Mouse (Mus musculus) spleen, adult 2 months (tissue): ENCODE results near the gene Slco2a1. TPM values are rescaled to one million over a fixed set of nuclear protein-coding genes. Genes with fewer than 3 reads are reported as not detected.
A peak's percentile ranks its signal among the peaks of the same experiment; 100 is the strongest.

Experiments
- DNase-seq, 2 experiments: peaks; one replicate each; pipeline versions ENCODE4 v3.0.0 to v3.0.0-alpha.2; 2012 to 2021; ENCODE audit warnings: low spot score in 2 of 2, low read depth in 1 of 2
- H3K27ac ChIP-seq: fragments of 200-500 bp; 2 replicates; pipeline ENCODE4 v1.5.1; 2012; ENCODE audit warnings: low read length, inconsistent platforms; ENCODE audit not compliant: insufficient read depth
- H3K27me3 ChIP-seq: fragments of 200-500 bp; 2 replicates; pipeline ENCODE4 v1.6.1; 2012; ENCODE audit warnings: mild to moderate bottlenecking, moderate library complexity, low read length, inconsistent platforms; ENCODE audit not compliant: control insufficient read depth, insufficient read depth
- H3K36me3 ChIP-seq: fragments of 200-500 bp; 2 replicates; pipeline ENCODE4 v1.6.1; 2012; ENCODE audit warnings: mild to moderate bottlenecking, low read length, inconsistent platforms; ENCODE audit not compliant: control insufficient read depth, insufficient read depth
- H3K4me1 ChIP-seq: fragments of 200-500 bp; 2 replicates; pipeline ENCODE4 v1.6.1; 2011; ENCODE audit warnings: inconsistent platforms; ENCODE audit not compliant: control insufficient read depth, insufficient read depth, insufficient read length
- H3K4me3 ChIP-seq: fragments of 200-500 bp; 2 replicates; pipeline ENCODE4 v1.5.1; 2011; ENCODE audit warnings: mild to moderate bottlenecking, inconsistent platforms; ENCODE audit not compliant: insufficient read depth, insufficient read length; ENCODE audit errors: extremely low read depth
- CTCF ChIP-seq: fragments of 200-500 bp; IDR thresholded peaks from 2 replicates; pipeline ENCODE4 v1.5.1; 2011; ENCODE audit warnings: mild to moderate bottlenecking, inconsistent platforms; ENCODE audit not compliant: insufficient read depth, insufficient read length, insufficient replicate concordance; ENCODE audit errors: extremely low read depth
- POLR2A ChIP-seq: fragments of 200-500 bp; IDR thresholded peaks from 2 replicates; pipeline ENCODE4 v1.6.1; 2011; ENCODE audit warnings: low read depth, low read length, inconsistent platforms
- WGBS: fragments of 180-500 bp; shearing (Covaris S2); methylation state at CpG from one replicate; pipeline ENCODE4 v1.1.7; 2018; 5-methylcytosine and 5-hydroxymethylcytosine counted together
- polyA plus RNA-seq: library from polyadenylated mRNA; depleted of rRNA; stranded (reverse); fragments of >200 nt; gene quantifications from 2 replicates; pipeline ENCODE4 v1.2.3, GENCODE M21; 2012

The Slco2a1 gene
- polyA plus RNA-seq, 1 experiment: 57.0 TPM

- H3K36me3 ChIP-seq: no peaks in the 10 kb centered on the region
- H3K4me1 ChIP-seq: no peaks in the 10 kb centered on the region
- H3K4me3 ChIP-seq: no peak overlapping the region
- no peak for DNase-seq
- no peak overlapping the region for H3K27ac ChIP-seq
- no peak for TF ChIP-seq CTCF
- no peak for TF ChIP-seq POLR2A
- no peaks in the 10 kb centered on the region for H3K27me3 ChIP-seq
- WGBS: 87% methylated on average over 12 of the region's 12 CpGs
These were observed 7.5 kb downstream of the Slco2a1 start for GRCm38 (mm10) chr9:102995800-102996635.

DNA sequence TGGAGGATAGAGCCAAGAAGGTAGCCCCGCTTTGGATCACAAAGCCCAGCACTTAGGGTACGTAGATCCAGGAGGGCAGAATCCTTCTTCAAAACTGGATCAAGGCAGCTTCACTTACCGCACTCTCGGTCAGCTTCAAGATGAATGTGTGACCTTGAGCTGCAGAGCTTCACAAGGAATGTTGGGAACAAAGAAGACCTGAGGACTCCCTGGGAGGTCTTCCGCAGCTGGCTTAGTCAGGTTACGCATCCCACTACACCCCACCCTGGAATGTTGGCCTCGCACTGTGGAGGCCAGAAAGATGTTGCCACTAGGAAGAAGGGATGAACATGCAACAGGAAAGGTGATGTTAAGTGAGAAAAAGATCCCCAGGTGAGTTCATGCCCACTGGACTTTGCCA is 11.9 kb downstream of the Slco2a1 start:
- H3K36me3 ChIP-seq: no peaks in the 10 kb centered on the region
- WGBS: 88% methylated on average over 7 of the region's 7 CpGs
- no peak for DNase-seq
- H3K4me1 ChIP-seq: no peaks in the 10 kb centered on the region
- no peaks in the 10 kb centered on the region for H3K27me3 ChIP-seq
- TF ChIP-seq POLR2A (no peak), CTCF (no peak)
- H3K27ac ChIP-seq: no peak overlapping the region
- H3K4me3 ChIP-seq: no peak overlapping the region

DNA sequence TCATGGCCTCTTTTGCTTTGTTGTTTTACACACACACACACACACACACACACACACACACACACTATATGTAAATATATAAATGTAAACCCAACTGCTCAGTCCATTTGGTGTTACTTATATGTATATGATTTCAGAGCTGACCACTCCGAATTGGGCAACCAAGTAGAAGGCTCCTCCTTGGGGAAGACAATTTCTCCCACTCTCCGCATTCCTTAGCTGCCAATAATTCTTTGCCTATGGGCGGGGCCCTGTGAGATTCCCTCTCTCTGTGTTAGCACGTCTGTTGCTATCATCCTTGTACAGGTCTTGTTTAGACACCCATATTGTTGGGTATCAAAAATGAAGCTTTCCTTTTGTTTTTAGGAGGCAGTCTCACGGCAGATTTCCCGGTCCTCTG is 15.8 kb downstream of the Slco2a1 start:
- H3K4me1 ChIP-seq: no peaks in the 10 kb centered on the region
- H3K27ac ChIP-seq: no peak overlapping the region
- DNase-seq: no peak
- TF ChIP-seq POLR2A (no peak), CTCF (no peak)
- 88% methylated on average over 6 of the region's 6 CpGs for WGBS
- H3K27me3 ChIP-seq: peaks cover 5% of the 10 kb centered on the region
- no peak overlapping the region for H3K4me3 ChIP-seq
- H3K36me3 ChIP-seq: no peaks in the 10 kb centered on the region

- Histone ChIP-seq H3K36me3 (no peaks in the 10 kb centered on the region), H3K27me3 (peaks cover 5% of the 10 kb centered on the region), H3K27ac (peak overlapping the region; percentile 43; the same call in 1 of the 2 replicates), H3K4me1 (no peaks in the 10 kb centered on the region), H3K4me3 (peak overlapping the region; percentile 39; the same call in 1 of the 2 replicates)
- no peak for DNase-seq
- WGBS: 15% methylated on average over 15 of the region's 15 CpGs
- TF ChIP-seq CTCF (no peak), POLR2A (no peak)
These were observed 19.2 kb downstream of the Slco2a1 start for GRCm38 (mm10) chr9:103007699-103008078.

- WGBS: 5% methylated on average over 50 of the region's 50 CpGs
- no peaks in the 10 kb centered on the region for H3K4me1 ChIP-seq
- DNase-seq: no peak
- H3K36me3 ChIP-seq: no peaks in the 10 kb centered on the region
- peak overlapping the region; percentile 39; the same call in 1 of the 2 replicates for H3K4me3 ChIP-seq
- TF ChIP-seq POLR2A (no peak), CTCF (no peak)
- peaks cover 5% of the 10 kb centered on the region for H3K27me3 ChIP-seq
- peak overlapping the region; percentile 43; the same call in 1 of the 2 replicates for H3K27ac ChIP-seq
These were observed 19.8 kb downstream of the Slco2a1 start for GRCm38 (mm10) chr9:103008079-103008855.

- H3K4me3 ChIP-seq: no peak overlapping the region
- DNase-seq: no peak
- peaks cover 5% of the 10 kb centered on the region for H3K27me3 ChIP-seq
- no peak overlapping the region for H3K27ac ChIP-seq
- WGBS: 64% methylated on average over 3 of the region's 3 CpGs
- no peaks in the 10 kb centered on the region for H3K36me3 ChIP-seq
- TF ChIP-seq POLR2A: no peak
- TF ChIP-seq CTCF: no peak
- no peaks in the 10 kb centered on the region; the same call in 1 of the 2 replicates for H3K4me1 ChIP-seq
These were observed 21.6 kb downstream of the Slco2a1 start for GRCm38 (mm10) chr9:103010161-103010560.

- TF ChIP-seq POLR2A (no peak), CTCF (peak; percentile 30; the same call in 1 of the 2 replicates)
- Histone ChIP-seq H3K36me3 (no peaks in the 10 kb centered on the region), H3K4me3 (no peak overlapping the region), H3K27me3 (no peaks in the 10 kb centered on the region), H3K27ac (no peak overlapping the region), H3K4me1 (no peaks in the 10 kb centered on the region; the same call in 1 of the 2 replicates)
- peak in 1 of 2 experiments; percentile 11 for DNase-seq
- 16% methylated on average over 5 of the region's 5 CpGs for WGBS
These were observed 24.9 kb downstream of the Slco2a1 start for GRCm38 (mm10) chr9:103013366-103013765.
